Mouse (Mus musculus) G1E (cell line): ENCODE results near the gene Arxes2.

Experiments
- GATA1 ChIP-seq: IDR thresholded peaks from 2 replicates; pipeline ENCODE4 v1.6.1; 2012; ENCODE audit warnings: borderline replicate concordance, low read length, inconsistent platforms, mixed read lengths
- TAL1 ChIP-seq: conservative IDR thresholded peaks from 2 replicates; pipeline ENCODE4 v1.6.1; 2012; ENCODE audit warnings: low read depth, low read length, inconsistent platforms, mixed read lengths

GRCm38 (mm10) chrX:135956988-135957690 lies 36.5 kb upstream of the Arxes2 start:
- TF ChIP-seq GATA1 = no peak
- no peak for TF ChIP-seq TAL1
